Mouse (Mus musculus) forebrain, embryonic 15.5 days (tissue): ENCODE results near the gene Nt5dc3. TPM values are rescaled to one million over a fixed set of nuclear protein-coding genes. Genes with fewer than 3 reads are reported as not detected.
A peak's percentile ranks its signal among the peaks of the same experiment; 100 is the strongest.

Experiments used
- ATAC-seq: fragments of 200-750 bp; cut with Nextera tagmentation; replicated peaks from 2 replicates; pipeline ENCODE4 v1.8.0; 2017; ENCODE audit warnings: mild to moderate bottlenecking, moderate TSS enrichment, moderate library complexity
- H3K27ac ChIP-seq: fragments of 300-500 bp; sonication (generic); replicated peaks from 2 replicates; pipeline ENCODE4 v1.5.1; 2015; ENCODE audit warnings: mild to moderate bottlenecking, inconsistent platforms
- H3K27me3 ChIP-seq: fragments of 300-500 bp; sonication (generic); 2 replicates; pipeline ENCODE4 v1.6.1; 2015; ENCODE audit warnings: inconsistent platforms
- H3K36me3 ChIP-seq: fragments of 300-500 bp; sonication (generic); 2 replicates; pipeline ENCODE4 v1.6.1; 2015; ENCODE audit warnings: mild to moderate bottlenecking, inconsistent platforms
- H3K4me1 ChIP-seq: fragments of 300-500 bp; sonication (generic); 2 replicates; pipeline ENCODE4 v1.6.1; 2015; ENCODE audit warnings: inconsistent platforms
- H3K4me2 ChIP-seq: fragments of 300-500 bp; sonication (generic); replicated peaks from 2 replicates; pipeline ENCODE4 v1.6.1; 2015; ENCODE audit warnings: mild to moderate bottlenecking, inconsistent platforms
- H3K4me3 ChIP-seq: fragments of 300-500 bp; sonication (generic); 2 replicates; pipeline ENCODE4 v1.5.1; 2015; ENCODE audit warnings: mild to moderate bottlenecking, inconsistent platforms
- H3K9ac ChIP-seq: fragments of 300-500 bp; sonication (generic); replicated peaks from 2 replicates; pipeline ENCODE4 v1.6.1; 2015; ENCODE audit warnings: mild to moderate bottlenecking, inconsistent platforms
- H3K9me3 ChIP-seq: fragments of 300-500 bp; sonication (generic); 2 replicates; pipeline ENCODE4 v1.6.1; 2016; ENCODE audit warnings: inconsistent platforms
- WGBS: fragments of 180-500 bp; shearing (Covaris S2); methylation state at CpG from one replicate; pipeline ENCODE4 v1.1.7; 2015; ENCODE audit warnings: mixed read lengths; 5-methylcytosine and 5-hydroxymethylcytosine counted together
- polyA plus RNA-seq: library from polyadenylated mRNA; unstranded; fragments of >200 nt; fragmentation: Nextera tagmentation; extraction: Ambion mirVana; gene quantifications from 2 replicates; pipeline ENCODE4 v1.2.1, GENCODE M21; 2015

Gene Nt5dc3
- polyA plus RNA-seq, 1 experiment from 2014 or later, result 6.7 TPM

GRCm38 (mm10) chr10:86781641-86782040, 2.8 kb downstream of the Nt5dc3 start:
- no peaks in the 10 kb centered on the region for H3K9me3 ChIP-seq
- WGBS, result 34% methylated on average over 5 of the region's 5 CpGs
- H3K27ac ChIP-seq, result no peak overlapping the region
- no peaks in the 10 kb centered on the region for H3K27me3 ChIP-seq
- no peak for ATAC-seq
- no peaks in the 10 kb centered on the region for H3K36me3 ChIP-seq
- H3K4me3 ChIP-seq, result no peak overlapping the region
- no peak overlapping the region for H3K9ac ChIP-seq
- no peak overlapping the region; the same call in 1 of the 2 replicates for H3K4me2 ChIP-seq
- peaks cover 36% of the 10 kb centered on the region for H3K4me1 ChIP-seq

- Histone ChIP-seq H3K4me1 (peaks cover 34% of the 10 kb centered on the region), H3K9ac (no peak overlapping the region), H3K9me3 (no peaks in the 10 kb centered on the region), H3K36me3 (no peaks in the 10 kb centered on the region), H3K4me2 (no peak overlapping the region), H3K27me3 (no peaks in the 10 kb centered on the region), H3K4me3 (no peak overlapping the region), H3K27ac (no peak overlapping the region)
- WGBS, result 34% methylated on average over 5 of the region's 5 CpGs
- no peak for ATAC-seq
Observed at GRCm38 (mm10) chr10:86782656-86783055, 3.9 kb downstream of the Nt5dc3 start.

GRCm38 (mm10) chr10:86783561-86783960, 4.8 kb downstream of the Nt5dc3 start:
- no peaks in the 10 kb centered on the region for H3K27me3 ChIP-seq
- ATAC-seq, result no peak
- H3K4me3 ChIP-seq, result no peak overlapping the region
- H3K9me3 ChIP-seq, result no peaks in the 10 kb centered on the region
- no peak overlapping the region for H3K27ac ChIP-seq
- no peaks in the 10 kb centered on the region for H3K36me3 ChIP-seq
- peaks cover 34% of the 10 kb centered on the region for H3K4me1 ChIP-seq
- 76% methylated on average over 5 of the region's 5 CpGs for WGBS
- no peak overlapping the region for H3K4me2 ChIP-seq
- no peak overlapping the region for H3K9ac ChIP-seq

DNA sequence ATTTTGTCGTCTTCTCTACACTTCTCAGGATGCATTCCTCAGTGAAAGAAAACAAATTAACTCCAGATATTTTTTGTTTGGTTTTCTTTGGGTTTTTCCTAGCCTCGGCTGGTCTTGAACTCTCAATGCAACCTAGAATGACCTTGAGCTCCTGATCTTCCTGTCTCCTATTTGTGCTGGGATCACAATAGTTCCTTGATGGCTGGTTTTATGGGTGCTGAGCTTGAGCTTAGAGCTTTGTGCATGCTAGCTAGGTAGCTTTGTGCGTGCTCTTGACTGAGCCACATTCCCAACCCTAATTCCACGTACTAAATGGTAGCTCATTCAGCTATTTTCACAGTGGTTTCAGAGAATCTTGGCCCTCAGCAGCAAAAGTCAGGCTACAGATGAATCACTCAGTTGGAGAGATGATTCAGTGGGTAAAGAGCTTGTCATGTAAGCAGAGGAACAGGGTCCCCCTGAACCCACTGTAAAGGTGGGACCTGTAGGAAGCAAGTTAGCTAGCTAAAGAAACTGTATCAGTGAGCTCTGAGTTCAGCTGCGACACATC, 5.4 kb downstream of the Nt5dc3 start:
- no peak for ATAC-seq
- no peak overlapping the region for H3K4me3 ChIP-seq
- H3K4me1 ChIP-seq, result peaks cover 34% of the 10 kb centered on the region
- 89% methylated on average over 5 of the region's 5 CpGs for WGBS
- no peak overlapping the region for H3K27ac ChIP-seq
- no peaks in the 10 kb centered on the region for H3K27me3 ChIP-seq
- H3K4me2 ChIP-seq, result no peak overlapping the region
- H3K9ac ChIP-seq, result no peak overlapping the region
- no peaks in the 10 kb centered on the region for H3K36me3 ChIP-seq
- H3K9me3 ChIP-seq, result no peaks in the 10 kb centered on the region

DNA sequence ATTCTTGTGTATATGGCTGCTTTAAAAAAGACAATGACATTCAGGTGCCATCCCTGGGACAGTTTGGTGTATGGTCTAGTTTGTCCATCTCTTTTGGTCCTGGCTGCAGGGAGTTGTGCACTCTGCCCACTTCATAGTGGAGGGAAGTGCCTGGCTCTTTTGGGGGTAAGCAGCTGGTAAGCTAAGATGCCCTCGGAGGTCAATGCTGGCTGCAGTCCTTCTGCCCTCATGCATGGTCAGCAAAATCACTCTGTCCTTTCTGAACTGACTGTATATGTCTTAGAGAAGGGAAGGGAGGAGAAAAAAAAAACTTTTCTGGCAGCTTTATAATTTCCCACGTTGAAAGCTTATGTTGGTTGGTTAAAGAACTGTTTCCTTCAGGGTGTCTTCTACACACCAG, 6.6 kb downstream of the Nt5dc3 start:
- Histone ChIP-seq H3K4me2 (no peak overlapping the region), H3K4me1 (peaks cover 28% of the 10 kb centered on the region), H3K27ac (no peak overlapping the region), H3K9me3 (no peaks in the 10 kb centered on the region), H3K9ac (no peak overlapping the region), H3K4me3 (no peak overlapping the region), H3K36me3 (no peaks in the 10 kb centered on the region), H3K27me3 (no peaks in the 10 kb centered on the region)
- ATAC-seq, result no peak
- 73% methylated on average over 2 of the region's 2 CpGs for WGBS

DNA sequence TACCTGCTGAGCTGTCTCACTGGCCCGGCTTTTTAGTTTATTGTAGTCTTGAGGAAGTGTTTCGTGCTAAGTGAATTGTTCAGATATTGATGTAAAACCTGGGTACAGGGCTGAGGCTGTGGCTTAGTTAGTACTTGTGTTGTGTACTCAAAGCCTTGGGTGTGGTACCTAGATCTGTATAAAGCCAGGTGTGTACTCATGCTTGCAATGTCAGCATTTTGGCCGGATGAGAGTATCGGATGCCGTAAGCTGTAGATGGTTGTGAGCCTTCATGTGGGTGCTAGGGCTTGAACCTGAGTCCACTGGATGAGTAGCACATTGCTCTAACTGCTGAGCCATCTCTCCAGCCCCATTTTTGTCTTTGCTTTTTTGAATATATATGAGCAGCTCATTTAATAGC, 7.3 kb downstream of the Nt5dc3 start:
- WGBS, result 93% methylated on average over 5 of the region's 5 CpGs
- no peak overlapping the region for H3K27ac ChIP-seq
- H3K27me3 ChIP-seq, result no peaks in the 10 kb centered on the region
- H3K9ac ChIP-seq, result no peak overlapping the region
- no peaks in the 10 kb centered on the region for H3K9me3 ChIP-seq
- H3K4me1 ChIP-seq, result peaks cover 21% of the 10 kb centered on the region
- H3K4me2 ChIP-seq, result no peak overlapping the region
- no peaks in the 10 kb centered on the region for H3K36me3 ChIP-seq
- ATAC-seq, result no peak
- H3K4me3 ChIP-seq, result no peak overlapping the region

GRCm38 (mm10) chr10:86788193-86788592, 9.4 kb downstream of the Nt5dc3 start:
- Histone ChIP-seq H3K27me3 (no peaks in the 10 kb centered on the region), H3K9ac (no peak overlapping the region), H3K27ac (no peak overlapping the region), H3K9me3 (no peaks in the 10 kb centered on the region), H3K4me3 (no peak overlapping the region), H3K4me1 (peaks cover 7% of the 10 kb centered on the region), H3K36me3 (no peaks in the 10 kb centered on the region), H3K4me2 (no peak overlapping the region)
- WGBS, result 19% methylated on average over 5 of the region's 5 CpGs
- peak; percentile 60 for ATAC-seq

DNA sequence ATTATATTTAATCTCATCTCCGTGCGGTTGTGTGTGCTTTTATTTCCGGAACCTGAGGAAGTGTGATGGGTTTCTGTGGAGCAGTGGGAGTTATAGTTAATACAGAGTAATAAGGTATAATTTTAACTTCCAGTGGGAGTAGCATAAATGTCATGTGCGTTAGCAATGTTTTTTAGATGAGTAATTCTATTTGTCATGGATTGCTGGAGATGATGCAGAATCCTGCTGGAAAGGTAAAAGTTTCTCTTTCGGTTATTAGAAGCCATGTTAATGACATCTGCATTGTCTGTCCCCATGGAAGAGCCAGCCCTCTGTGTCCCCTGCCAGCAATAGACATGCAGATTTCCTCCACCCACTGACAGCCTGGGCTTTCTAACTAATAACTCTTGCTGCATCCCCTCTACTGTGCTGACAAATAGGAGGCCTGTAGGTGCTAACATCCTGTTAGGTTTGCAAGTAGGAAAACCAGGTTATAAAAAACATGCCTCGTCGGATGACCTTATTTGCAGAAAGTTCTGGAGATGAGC, 10.4 kb downstream of the Nt5dc3 start:
- 80% methylated on average over 7 of the region's 7 CpGs for WGBS
- H3K27ac ChIP-seq, result no peak overlapping the region
- no peak overlapping the region for H3K4me2 ChIP-seq
- no peaks in the 10 kb centered on the region for H3K27me3 ChIP-seq
- ATAC-seq, result no peak
- H3K9me3 ChIP-seq, result no peaks in the 10 kb centered on the region
- no peak overlapping the region for H3K4me3 ChIP-seq
- no peaks in the 10 kb centered on the region for H3K36me3 ChIP-seq
- peaks cover 10% of the 10 kb centered on the region for H3K4me1 ChIP-seq
- no peak overlapping the region for H3K9ac ChIP-seq

DNA sequence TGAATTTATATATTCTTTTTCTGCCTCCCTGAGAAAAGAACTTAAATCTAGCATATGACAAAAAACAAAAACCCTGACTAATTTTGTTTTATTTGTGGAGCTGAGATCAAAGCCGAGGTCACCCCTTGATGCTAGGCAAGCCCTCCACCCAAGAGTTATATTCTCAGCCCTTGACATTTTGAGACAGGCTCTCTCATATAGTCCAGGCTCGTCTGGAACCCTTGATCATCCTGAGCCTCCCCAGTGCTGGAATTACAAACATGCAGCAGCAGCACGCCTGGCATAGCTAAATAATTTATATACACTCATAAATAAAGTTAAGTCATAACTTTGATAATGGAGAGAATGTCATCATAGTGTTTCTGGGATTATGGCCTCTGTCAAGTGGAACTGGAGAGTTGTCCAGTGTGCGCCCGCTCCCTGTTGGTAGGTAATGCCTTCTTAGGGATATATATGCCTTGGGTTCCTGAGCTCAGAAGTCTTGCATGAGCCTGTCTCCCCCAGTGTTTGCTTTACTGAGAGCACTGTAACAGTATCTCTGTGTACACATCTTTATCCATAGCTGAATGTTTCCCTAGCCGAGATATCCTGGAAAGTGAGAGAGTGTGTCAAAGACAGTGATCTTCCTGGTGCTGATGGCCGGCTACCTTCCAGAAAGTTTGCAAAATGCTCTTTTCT, 12.8 kb downstream of the Nt5dc3 start:
- ATAC-seq, result no peak
- Histone ChIP-seq H3K36me3 (no peaks in the 10 kb centered on the region), H3K27me3 (no peaks in the 10 kb centered on the region), H3K9me3 (no peaks in the 10 kb centered on the region), H3K4me3 (no peak overlapping the region), H3K27ac (no peak overlapping the region), H3K9ac (no peak overlapping the region), H3K4me1 (peaks cover 10% of the 10 kb centered on the region), H3K4me2 (no peak overlapping the region)
- 86% methylated on average over 7 of the region's 7 CpGs for WGBS

DNA sequence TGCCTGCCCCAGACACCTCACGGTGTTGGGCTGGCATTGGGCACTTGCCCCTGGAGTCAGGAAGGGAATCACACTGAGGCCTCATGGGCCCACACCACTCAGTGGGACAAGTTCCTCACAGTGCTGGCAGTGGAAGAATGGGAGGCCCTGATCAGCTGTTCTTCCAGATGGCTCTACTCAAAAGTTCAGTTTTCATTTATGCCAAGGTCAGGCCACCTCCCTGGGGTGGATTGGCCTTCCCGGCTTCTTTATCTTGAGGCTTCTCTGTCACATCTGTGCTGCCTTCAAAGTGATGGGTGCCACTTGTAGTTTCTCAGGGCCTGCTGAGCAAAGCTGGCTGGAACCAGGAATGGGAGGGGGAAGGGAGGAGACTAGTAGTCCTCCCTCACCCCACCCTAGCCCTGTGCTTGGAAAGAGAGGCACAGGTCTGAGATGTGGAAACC, 14.7 kb downstream of the Nt5dc3 start:
- Histone ChIP-seq H3K27ac (no peak overlapping the region), H3K4me2 (no peak overlapping the region), H3K4me1 (peaks cover 3% of the 10 kb centered on the region), H3K9ac (no peak overlapping the region), H3K4me3 (no peak overlapping the region), H3K27me3 (no peaks in the 10 kb centered on the region), H3K36me3 (no peaks in the 10 kb centered on the region), H3K9me3 (no peaks in the 10 kb centered on the region)
- no peak for ATAC-seq
- WGBS, result 79% methylated on average over 2 of the region's 2 CpGs

DNA sequence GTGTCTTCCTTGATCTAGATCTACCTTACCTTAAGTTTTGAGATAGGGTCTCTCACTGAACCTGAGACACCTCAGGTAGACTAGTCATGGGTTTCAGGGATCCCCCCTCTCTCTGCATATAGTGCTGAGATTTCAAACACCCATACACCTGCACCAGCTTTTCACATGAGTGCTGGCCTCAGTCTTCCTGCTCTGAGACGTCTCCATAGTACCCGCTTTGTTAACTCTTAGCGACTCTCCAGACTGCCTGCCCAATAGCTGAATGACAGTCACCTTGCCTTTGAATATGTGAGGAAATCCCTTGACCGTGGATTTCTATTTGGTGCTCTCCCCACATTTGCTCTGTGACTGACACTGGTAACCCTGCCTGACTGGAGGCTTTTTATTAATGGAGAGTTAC, 15.4 kb downstream of the Nt5dc3 start:
- H3K9ac ChIP-seq, result no peak overlapping the region
- no peaks in the 10 kb centered on the region for H3K9me3 ChIP-seq
- no peaks in the 10 kb centered on the region for H3K27me3 ChIP-seq
- no peak for ATAC-seq
- WGBS, result 84% methylated on average over 4 of the region's 4 CpGs
- H3K4me3 ChIP-seq, result no peak overlapping the region
- H3K4me2 ChIP-seq, result no peak overlapping the region
- no peaks in the 10 kb centered on the region for H3K36me3 ChIP-seq
- H3K27ac ChIP-seq, result no peak overlapping the region
- H3K4me1 ChIP-seq, result peaks cover 3% of the 10 kb centered on the region; the same call in 1 of the 2 replicates

DNA sequence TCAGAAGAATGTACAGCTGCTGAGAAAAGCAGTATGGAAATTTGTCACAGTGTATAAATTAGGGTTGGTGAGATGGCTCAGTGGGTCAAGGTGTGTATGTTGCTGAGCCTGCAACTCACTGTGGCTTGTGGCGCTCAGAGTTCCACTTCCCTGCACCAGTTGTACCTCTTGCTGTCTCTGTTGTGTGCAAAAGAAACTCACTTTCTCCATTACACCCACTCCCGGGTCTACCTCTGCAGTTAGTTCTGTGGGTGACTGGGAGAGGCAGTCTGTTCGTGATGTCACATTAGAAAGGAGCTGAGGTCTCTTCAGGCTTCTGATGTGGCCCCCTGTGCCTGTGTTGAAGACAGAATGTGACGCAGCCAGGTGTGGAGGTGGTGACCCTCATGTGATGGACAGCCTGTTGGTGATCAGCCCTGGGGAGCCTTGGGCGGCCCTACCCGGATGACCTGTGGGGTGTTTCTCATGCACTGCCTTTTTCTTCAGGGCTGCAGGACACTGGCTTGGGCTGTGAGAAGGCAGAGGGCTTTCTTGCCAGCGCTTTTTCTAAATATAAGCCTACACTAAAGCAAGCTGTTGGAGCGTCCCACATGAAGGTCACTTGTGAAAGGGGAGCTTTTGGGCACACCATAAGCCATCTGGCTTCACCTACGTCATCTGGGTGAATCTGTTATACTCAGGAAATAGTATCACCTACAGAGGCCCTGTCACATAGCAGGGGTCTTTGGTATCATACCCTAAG, 16.2 kb downstream of the Nt5dc3 start:
- Histone ChIP-seq H3K4me3 (no peak overlapping the region), H3K9me3 (no peaks in the 10 kb centered on the region), H3K36me3 (no peaks in the 10 kb centered on the region), H3K9ac (no peak overlapping the region), H3K4me2 (no peak overlapping the region), H3K27ac (no peak overlapping the region), H3K4me1 (peaks cover 3% of the 10 kb centered on the region; the same call in 1 of the 2 replicates), H3K27me3 (no peaks in the 10 kb centered on the region)
- no peak for ATAC-seq
- 94% methylated on average over 9 of the region's 9 CpGs for WGBS
